Mouse (Mus musculus): ENCODE results near the gene Wwc2. TPM values are rescaled to one million over a fixed set of nuclear protein-coding genes. Genes with fewer than 3 reads are reported as not detected.

Wwc2 gene
- total RNA-seq, 1 experiment, result 19.6 TPM

DNA sequence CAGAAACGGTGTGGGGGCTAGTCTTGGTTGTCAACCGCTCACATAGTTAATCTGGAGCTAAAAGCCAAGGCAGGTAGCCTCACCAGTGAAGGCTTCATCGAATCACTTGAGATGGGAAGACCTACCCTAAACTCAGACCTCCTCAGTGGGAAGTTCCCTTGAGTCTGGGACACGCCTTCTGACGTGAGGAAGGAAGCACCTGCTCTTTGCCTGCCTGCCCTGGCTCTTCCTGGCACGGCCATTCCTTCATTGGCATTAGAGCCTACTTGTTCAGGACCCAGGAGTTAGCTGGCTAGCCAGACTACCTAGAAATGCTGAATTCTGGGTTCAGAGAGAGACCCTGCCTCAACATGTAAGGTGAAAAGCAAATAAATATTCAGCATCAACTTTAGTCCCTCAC lies 9.6 kb downstream of the Wwc2 start:
- Histone ChIP-seq H3K9me3 (ENCODE audit: control insufficient read depth, insufficient read depth, low read depth, low read length) (no peaks in the 10 kb centered on the region), H3K27ac (ENCODE audit: insufficient read depth, low read depth, low read length, poor library complexity, severe bottlenecking) (no peak overlapping the region), H3K4me1 (ENCODE audit: control insufficient read depth in 2 of 2, insufficient read depth in 2 of 2, low read length in 2 of 2, poor library complexity in 1 of 2) (peaks cover 0 to 19% of the 10 kb centered on the region in 2 experiments; a peak in 2 of 4 replicates), H3K9ac (ENCODE audit: insufficient read depth, low read depth, low read length, poor library complexity, severe bottlenecking) (no peak overlapping the region), H3K36me3 (ENCODE audit: control insufficient read depth, insufficient read depth, low read length, poor library complexity, severe bottlenecking) (no peaks in the 10 kb centered on the region), H3K4me3 (ENCODE audit: insufficient read depth in 1 of 2, low read depth in 1 of 2, low read length in 2 of 2, poor library complexity in 1 of 2, severe bottlenecking in 1 of 2) (no peak overlapping the region)
- no peak for DNase-seq (ENCODE audit: low read depth, low spot score)
- in situ Hi-C loops (cut with MboI; ENCODE audit: low sequenced_read_pairs in 2 of 2, unreplicated experiment in 2 of 2), result no loop called here
- TF ChIP-seq CHD2 (IDR thresholded peaks at IDR 0.05; ENCODE audit: low read depth, low read length) (no peak), HCFC1 (IDR thresholded peaks at IDR 0.05; ENCODE audit: borderline replicate concordance, insufficient read depth, low read length) (no peak), MAFK (IDR thresholded peaks at IDR 0.05; ENCODE audit: insufficient read depth, low read depth, low read length) (no peak), ZNF384 (IDR thresholded peaks at IDR 0.05; ENCODE audit: low read depth, low read length) (no peak), ZC3H11A (IDR thresholded peaks at IDR 0.05; ENCODE audit: borderline replicate concordance, low read depth, low read length) (no peak)

DNA sequence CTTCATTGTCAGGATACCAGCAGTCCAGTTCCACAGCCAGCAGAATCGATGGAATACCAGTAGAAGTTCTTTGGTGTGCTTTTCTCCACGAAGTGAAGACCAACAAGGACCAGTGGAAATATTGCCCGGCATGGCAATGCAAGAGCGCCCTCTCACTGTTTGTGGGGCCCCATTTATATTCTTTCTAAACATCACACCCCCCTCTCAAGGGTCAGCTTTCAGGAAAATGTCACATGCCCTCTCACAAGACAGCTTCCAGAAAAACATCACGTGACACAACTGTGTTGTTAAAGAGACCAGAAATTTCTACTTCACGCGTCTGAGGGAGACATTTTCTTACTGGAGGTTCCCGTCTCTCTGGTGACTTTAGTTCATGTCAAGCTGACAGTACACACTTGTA lies 10.8 kb downstream of the Wwc2 start:
- Histone ChIP-seq H3K4me3 (ENCODE audit: insufficient read depth in 1 of 2, low read depth in 1 of 2, low read length in 2 of 2, poor library complexity in 1 of 2, severe bottlenecking in 1 of 2) (no peak overlapping the region), H3K36me3 (ENCODE audit: control insufficient read depth, insufficient read depth, low read length, poor library complexity, severe bottlenecking) (no peaks in the 10 kb centered on the region), H3K4me1 (ENCODE audit: control insufficient read depth in 2 of 2, insufficient read depth in 2 of 2, low read length in 2 of 2, poor library complexity in 1 of 2) (peaks cover 0 to 14% of the 10 kb centered on the region in 2 experiments; a peak in 1 of 4 replicates), H3K9me3 (ENCODE audit: control insufficient read depth, insufficient read depth, low read depth, low read length) (no peaks in the 10 kb centered on the region), H3K9ac (ENCODE audit: insufficient read depth, low read depth, low read length, poor library complexity, severe bottlenecking) (no peak overlapping the region), H3K27ac (ENCODE audit: insufficient read depth, low read depth, low read length, poor library complexity, severe bottlenecking) (no peak overlapping the region)
- in situ Hi-C loops (cut with MboI; ENCODE audit: low sequenced_read_pairs in 2 of 2, unreplicated experiment in 2 of 2), result no loop called here
- no peak for TF ChIP-seq ZC3H11A (IDR thresholded peaks at IDR 0.05; ENCODE audit: borderline replicate concordance, low read depth, low read length)
- no peak for TF ChIP-seq MAFK (IDR thresholded peaks at IDR 0.05; ENCODE audit: insufficient read depth, low read depth, low read length)
- TF ChIP-seq HCFC1 (IDR thresholded peaks at IDR 0.05; ENCODE audit: borderline replicate concordance, insufficient read depth, low read length), result no peak
- no peak for TF ChIP-seq CHD2 (IDR thresholded peaks at IDR 0.05; ENCODE audit: low read depth, low read length)
- TF ChIP-seq ZNF384 (IDR thresholded peaks at IDR 0.05; ENCODE audit: low read depth, low read length), result no peak
- no peak for DNase-seq (ENCODE audit: low read depth, low spot score)

DNA sequence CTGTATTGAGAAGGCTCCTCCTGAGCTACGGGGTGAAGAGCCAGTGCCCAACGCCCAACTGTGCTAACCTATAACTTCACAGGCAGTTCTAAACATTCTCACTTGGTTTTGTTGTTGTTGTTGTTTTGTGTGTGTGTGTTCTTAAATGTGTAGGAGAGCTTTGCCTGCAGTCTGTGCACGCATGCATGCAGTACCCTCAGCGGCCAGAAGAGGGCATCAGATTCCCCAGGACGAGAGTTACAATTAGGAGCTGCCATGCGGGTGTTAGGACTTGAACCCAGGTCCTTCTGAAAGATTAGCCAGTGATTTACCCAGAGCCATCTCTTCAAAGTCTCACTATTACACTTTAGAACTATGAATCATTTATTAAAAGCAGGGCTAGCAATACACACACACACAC lies 12.0 kb downstream of the Wwc2 start:
- no peak for TF ChIP-seq ZC3H11A (IDR thresholded peaks at IDR 0.05; ENCODE audit: borderline replicate concordance, low read depth, low read length)
- TF ChIP-seq CHD2 (IDR thresholded peaks at IDR 0.05; ENCODE audit: low read depth, low read length), result no peak
- no peak for TF ChIP-seq ZNF384 (IDR thresholded peaks at IDR 0.05; ENCODE audit: low read depth, low read length)
- no peak for TF ChIP-seq HCFC1 (IDR thresholded peaks at IDR 0.05; ENCODE audit: borderline replicate concordance, insufficient read depth, low read length)
- TF ChIP-seq MAFK (IDR thresholded peaks at IDR 0.05; ENCODE audit: insufficient read depth, low read depth, low read length), result no peak
- no peaks in the 10 kb centered on the region for H3K36me3 ChIP-seq (ENCODE audit: control insufficient read depth, insufficient read depth, low read length, poor library complexity, severe bottlenecking)
- no peaks in the 10 kb centered on the region for H3K9me3 ChIP-seq (ENCODE audit: control insufficient read depth, insufficient read depth, low read depth, low read length)
- no peak overlapping the region for H3K9ac ChIP-seq (ENCODE audit: insufficient read depth, low read depth, low read length, poor library complexity, severe bottlenecking)
- no peak overlapping the region for H3K27ac ChIP-seq (ENCODE audit: insufficient read depth, low read depth, low read length, poor library complexity, severe bottlenecking)
- in situ Hi-C loops (cut with MboI; ENCODE audit: low sequenced_read_pairs in 2 of 2, unreplicated experiment in 2 of 2), result no loop called here
- H3K4me1 ChIP-seq (ENCODE audit: control insufficient read depth in 2 of 2, insufficient read depth in 2 of 2, low read length in 2 of 2, poor library complexity in 1 of 2), result peaks cover 2 to 14% of the 10 kb centered on the region in 2 experiments; a peak in 2 of 4 replicates
- DNase-seq (ENCODE audit: low read depth, low spot score), result peak; percentile 48
- H3K4me3 ChIP-seq (ENCODE audit: insufficient read depth in 1 of 2, low read depth in 1 of 2, low read length in 2 of 2, poor library complexity in 1 of 2, severe bottlenecking in 1 of 2), result no peak overlapping the region

DNA sequence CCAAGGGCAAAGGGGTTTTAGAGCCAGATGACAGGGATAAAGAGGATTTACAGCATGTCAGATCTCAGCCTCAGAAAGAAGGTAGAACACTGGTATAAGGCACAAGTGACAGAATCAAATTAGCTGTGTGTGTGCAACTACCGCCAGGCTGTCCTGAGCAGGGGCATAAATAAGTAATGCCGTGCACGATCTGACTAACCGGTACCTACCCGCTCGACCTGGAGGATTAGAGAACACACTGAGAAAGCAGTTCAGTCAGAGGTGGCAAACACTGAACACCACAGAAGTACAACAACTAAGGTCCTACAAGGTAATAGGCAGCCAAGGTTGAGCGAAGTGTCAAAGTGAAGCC lies 15.8 kb downstream of the Wwc2 start:
- Histone ChIP-seq H3K9me3 (ENCODE audit: control insufficient read depth, insufficient read depth, low read depth, low read length) (no peaks in the 10 kb centered on the region), H3K27ac (ENCODE audit: insufficient read depth, low read depth, low read length, poor library complexity, severe bottlenecking) (peak overlapping the region; percentile 75; the same call in 1 of the 2 replicates), H3K36me3 (ENCODE audit: control insufficient read depth, insufficient read depth, low read length, poor library complexity, severe bottlenecking) (no peaks in the 10 kb centered on the region; the same call in 1 of the 2 replicates), H3K4me1 (ENCODE audit: control insufficient read depth in 2 of 2, insufficient read depth in 2 of 2, low read length in 2 of 2, poor library complexity in 1 of 2) (peaks cover 3 to 11% of the 10 kb centered on the region in 2 experiments; a peak in 2 of 4 replicates), H3K4me3 (ENCODE audit: insufficient read depth in 1 of 2, low read depth in 1 of 2, low read length in 2 of 2, poor library complexity in 1 of 2, severe bottlenecking in 1 of 2) (peak overlapping the region; percentile 43 to 54; a peak in 3 of 4 replicates), H3K9ac (ENCODE audit: insufficient read depth, low read depth, low read length, poor library complexity, severe bottlenecking) (no peak overlapping the region; the same call in 1 of the 2 replicates)
- TF ChIP-seq ZNF384 (IDR thresholded peaks at IDR 0.05; ENCODE audit: low read depth, low read length) (no peak), HCFC1 (IDR thresholded peaks at IDR 0.05; ENCODE audit: borderline replicate concordance, insufficient read depth, low read length) (no peak), CHD2 (IDR thresholded peaks at IDR 0.05; ENCODE audit: low read depth, low read length) (no peak), ZC3H11A (IDR thresholded peaks at IDR 0.05; ENCODE audit: borderline replicate concordance, low read depth, low read length) (no peak)
- in situ Hi-C loops (cut with MboI; ENCODE audit: low sequenced_read_pairs in 2 of 2, unreplicated experiment in 2 of 2), result no loop called here
- DNase-seq (ENCODE audit: low read depth, low spot score), result no peak
